Mouse (Mus musculus) retina, postnatal 1 day (tissue): ENCODE measurements around the gene Mapkbp1.

Source experiments
- DNase-seq: peaks from one replicate; pipeline ENCODE4 v3.0.0-alpha.2; 2012

Gene Mapkbp1

GRCm38 (mm10) chr2:119972537-119972879 is at the start of gene Mapkbp1:
Gene Mapkbp1 (plus strand): TSS chr2:119972699.
- no peak for DNase-seq

- DNase-seq: peak; percentile 73
Measured at GRCm38 (mm10) chr2:119970571-119970970, 1.9 kb upstream of the Mapkbp1 start.

GRCm38 (mm10) chr2:119971316-119971715 is 1.2 kb upstream of the Mapkbp1 start:
- DNase-seq: no peak

- peak; percentile 97 for DNase-seq
Measured at GRCm38 (mm10) chr2:119971837-119972536, 512 bp upstream of the Mapkbp1 start.

- no peak for DNase-seq
Measured at GRCm38 (mm10) chr2:119980343-119980986, 8.0 kb downstream of the Mapkbp1 start.

- no peak for DNase-seq
Measured at GRCm38 (mm10) chr2:119981631-119982030, 9.1 kb downstream of the Mapkbp1 start.

- DNase-seq: no peak
Measured at GRCm38 (mm10) chr2:119985871-119986270, 13.4 kb downstream of the Mapkbp1 start.

- no peak for DNase-seq
Measured at GRCm38 (mm10) chr2:119986369-119986768, 13.9 kb downstream of the Mapkbp1 start.

GRCm38 (mm10) chr2:119987441-119987840 is 14.9 kb downstream of the Mapkbp1 start:
- no peak for DNase-seq

GRCm38 (mm10) chr2:119988952-119989351 is 16.5 kb downstream of the Mapkbp1 start:
- no peak for DNase-seq

- DNase-seq: no peak
Measured at GRCm38 (mm10) chr2:119990881-119991280, 18.4 kb downstream of the Mapkbp1 start.

- DNase-seq: no peak
Measured at GRCm38 (mm10) chr2:119992349-119992748, 19.9 kb downstream of the Mapkbp1 start.

- DNase-seq: no peak
Measured at GRCm38 (mm10) chr2:119993515-119993914, 21.0 kb downstream of the Mapkbp1 start.

- no peak for DNase-seq
Measured at GRCm38 (mm10) chr2:119994839-119995238, 22.3 kb downstream of the Mapkbp1 start.

GRCm38 (mm10) chr2:119995391-119996281 is 23.1 kb downstream of the Mapkbp1 start:
- DNase-seq: no peak

GRCm38 (mm10) chr2:119997354-119997753 is 24.9 kb downstream of the Mapkbp1 start:
- DNase-seq: no peak

- no peak for DNase-seq
Measured at GRCm38 (mm10) chr2:119999731-120000130, 27.2 kb downstream of the Mapkbp1 start.

- no peak for DNase-seq
Measured at GRCm38 (mm10) chr2:120000882-120001584, 28.5 kb downstream of the Mapkbp1 start.

GRCm38 (mm10) chr2:120001956-120002355 is 29.5 kb downstream of the Mapkbp1 start:
- no peak for DNase-seq

GRCm38 (mm10) chr2:120003970-120004369 is 31.5 kb downstream of the Mapkbp1 start:
- no peak for DNase-seq

- peak; percentile 4 for DNase-seq
Measured at GRCm38 (mm10) chr2:120006696-120007095, 34.2 kb downstream of the Mapkbp1 start.

- DNase-seq: no peak
Measured at GRCm38 (mm10) chr2:120007680-120008210, 35.2 kb downstream of the Mapkbp1 start.

- DNase-seq: no peak
Measured at GRCm38 (mm10) chr2:120008672-120009071, 36.2 kb downstream of the Mapkbp1 start.
